Mouse (Mus musculus) kidney, adult 9 months (tissue): ENCODE measurements around the gene Cand1.

Experiments used
- DNase-seq: peaks from one replicate; pipeline ENCODE4 v3.0.0; 2022

Cand1 gene

GRCm38 (mm10) chr10:119239969-119240721 lies at the start of gene Cand1:
Gene Cand1, minus strand, starts transcription at chr10:119240055.
- DNase-seq = peak; percentile 99

- no peak for DNase-seq
Observed at GRCm38 (mm10) chr10:119278871-119279270, 39.0 kb upstream of the Cand1 start.

- DNase-seq = no peak
Observed at GRCm38 (mm10) chr10:119274333-119274732, 34.5 kb upstream of the Cand1 start.

DNA sequence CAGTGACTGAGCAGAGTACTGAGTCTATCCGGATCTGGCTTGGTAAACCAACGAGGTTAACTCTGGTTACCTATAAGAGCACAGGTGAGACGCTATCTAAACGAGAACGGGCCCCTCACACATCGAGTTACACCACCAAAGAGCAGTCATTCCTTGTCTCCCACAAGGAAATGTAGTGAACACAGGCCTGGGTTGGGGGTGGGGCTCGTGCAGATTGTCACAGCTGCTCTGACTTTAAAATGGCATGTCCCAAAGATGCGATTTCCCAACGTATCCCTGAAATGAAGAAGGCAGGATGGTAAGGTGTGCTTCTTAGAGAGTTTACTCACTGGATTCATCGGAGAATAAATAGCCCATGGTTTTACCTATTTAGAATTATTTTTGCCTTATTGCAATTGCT lies 32.7 kb upstream of the Cand1 start:
- no peak for DNase-seq

DNA sequence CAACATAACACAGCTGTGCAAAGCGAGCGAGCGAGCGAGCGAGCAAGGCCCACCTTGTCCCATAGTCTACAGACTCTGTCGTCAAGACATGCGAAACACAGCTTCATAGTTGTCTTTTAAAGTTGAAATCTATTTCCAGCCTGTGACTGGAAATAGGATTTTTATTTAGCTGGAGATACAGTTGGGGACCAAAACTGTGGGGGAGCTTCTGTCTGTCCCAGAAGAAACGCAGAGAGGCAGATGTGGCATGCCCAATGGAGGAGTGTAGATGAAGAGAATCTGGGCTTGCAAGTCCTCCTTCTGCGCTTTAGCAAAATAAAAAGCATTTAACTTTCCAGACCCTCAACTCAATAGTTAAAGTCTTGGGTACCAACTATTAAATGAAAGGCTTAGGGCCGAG lies 32.1 kb upstream of the Cand1 start:
- no peak for DNase-seq

DNA sequence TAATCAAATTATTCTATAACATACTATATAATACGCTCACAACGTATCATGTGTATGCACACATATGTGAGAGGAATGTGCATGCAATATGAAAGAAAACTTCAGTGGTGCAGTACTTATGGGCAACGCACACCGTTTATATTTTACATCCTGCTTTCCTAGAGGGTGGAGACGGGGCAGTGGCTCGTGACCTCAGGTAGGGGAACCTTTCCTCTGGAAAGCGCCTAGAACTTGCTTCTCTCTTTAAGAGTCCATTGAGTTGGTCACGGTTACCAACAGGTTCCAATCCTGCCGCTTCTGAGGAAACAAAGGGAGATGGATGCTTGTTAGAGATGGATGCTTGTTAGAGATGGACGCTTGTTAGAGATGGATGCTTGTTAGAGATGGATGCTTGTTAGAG lies 31.2 kb upstream of the Cand1 start:
- DNase-seq = no peak

DNA sequence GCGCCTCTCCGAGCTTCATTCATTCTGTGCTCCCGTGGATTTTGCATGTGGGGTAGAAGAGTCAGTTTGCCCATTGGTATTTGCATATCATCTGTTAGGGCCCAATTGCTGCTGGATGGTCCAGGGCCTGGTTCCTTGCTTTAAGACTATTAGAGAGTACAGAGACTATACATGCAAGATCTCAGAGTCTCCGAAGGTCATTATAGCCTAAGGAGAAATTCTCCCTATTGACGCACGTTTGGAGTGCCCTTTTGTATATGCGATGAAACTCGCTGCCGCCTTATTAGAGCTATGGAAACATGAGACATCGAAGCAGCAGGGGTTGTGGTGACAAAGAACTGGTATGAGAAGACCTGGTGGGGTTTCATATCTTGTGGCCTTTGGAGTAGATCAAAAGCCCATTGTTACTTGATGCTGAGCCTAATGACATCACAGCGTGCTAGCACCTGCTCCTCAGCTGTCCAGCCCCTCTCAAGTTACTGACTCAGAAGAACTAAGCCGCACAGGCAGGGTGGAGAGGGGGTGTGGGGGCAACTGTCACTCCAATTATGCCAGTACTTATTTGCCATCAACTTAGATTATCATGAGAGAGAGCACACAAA lies 30.6 kb upstream of the Cand1 start:
- no peak for DNase-seq

- no peak for DNase-seq
Observed at GRCm38 (mm10) chr10:119264761-119265160, 24.9 kb upstream of the Cand1 start.

GRCm38 (mm10) chr10:119262821-119263220 lies 23.0 kb upstream of the Cand1 start:
- DNase-seq = no peak

DNA sequence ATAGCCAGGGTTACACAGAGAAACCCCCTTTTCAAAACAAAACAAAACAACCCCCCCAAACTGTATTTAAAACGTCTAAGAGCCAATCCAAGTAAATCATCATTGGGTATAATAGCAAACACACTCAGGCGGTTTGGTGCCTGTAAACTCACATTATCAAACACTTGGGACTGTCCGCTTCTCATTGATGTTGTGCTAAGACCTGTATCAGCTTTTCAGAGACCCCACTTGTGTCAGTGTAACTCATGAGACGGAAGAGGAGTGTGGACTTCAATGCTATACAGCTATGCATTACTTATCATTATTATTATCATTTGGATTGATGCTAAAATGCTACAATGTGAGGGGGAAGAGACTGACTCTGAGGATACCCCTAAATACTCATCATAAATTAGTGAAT lies 18.0 kb upstream of the Cand1 start:
- DNase-seq = no peak

DNA sequence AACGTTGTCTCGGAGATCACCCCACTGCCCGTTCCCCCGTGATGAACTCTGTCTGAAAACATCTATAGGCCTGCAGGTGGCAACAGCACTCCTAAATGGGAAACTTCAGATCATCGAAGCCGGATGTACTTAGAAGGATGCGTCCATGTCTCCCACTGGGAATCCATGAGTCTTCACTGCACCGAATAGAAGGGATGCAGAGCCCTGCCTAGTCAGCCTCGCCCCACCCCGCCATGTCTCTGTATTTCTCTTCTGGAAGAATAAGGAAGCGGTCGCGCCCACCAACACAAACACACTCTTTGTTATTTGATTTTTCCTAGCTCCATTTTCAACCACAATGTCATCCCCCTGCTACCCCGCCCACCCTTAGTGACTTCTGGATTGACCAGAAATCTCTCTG lies 4.3 kb upstream of the Cand1 start:
- DNase-seq = no peak

DNA sequence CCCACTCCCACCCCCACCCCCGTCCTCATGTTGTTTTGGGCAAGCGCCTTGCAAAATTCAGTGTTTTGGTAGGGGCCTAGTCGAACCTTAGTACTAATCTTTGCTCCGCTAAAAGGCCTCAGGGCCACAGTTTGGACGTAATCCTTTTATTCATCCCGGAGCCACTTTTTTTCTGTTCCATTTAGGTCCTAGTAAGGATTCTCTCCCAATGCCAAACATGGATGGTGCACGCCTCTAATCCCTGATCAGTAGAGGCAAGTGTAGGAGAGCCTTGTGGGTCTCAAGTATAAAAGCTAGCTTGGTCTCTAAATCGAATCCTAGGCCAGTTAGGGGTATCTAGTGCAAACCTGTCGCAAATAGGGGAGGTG lies 851 bp upstream of the Cand1 start:
- DNase-seq = no peak

- DNase-seq = no peak
Observed at GRCm38 (mm10) chr10:119239633-119239968, 254 bp downstream of the Cand1 start.

GRCm38 (mm10) chr10:119238985-119239631 lies 747 bp downstream of the Cand1 start:
- DNase-seq = peak; percentile 47

DNA sequence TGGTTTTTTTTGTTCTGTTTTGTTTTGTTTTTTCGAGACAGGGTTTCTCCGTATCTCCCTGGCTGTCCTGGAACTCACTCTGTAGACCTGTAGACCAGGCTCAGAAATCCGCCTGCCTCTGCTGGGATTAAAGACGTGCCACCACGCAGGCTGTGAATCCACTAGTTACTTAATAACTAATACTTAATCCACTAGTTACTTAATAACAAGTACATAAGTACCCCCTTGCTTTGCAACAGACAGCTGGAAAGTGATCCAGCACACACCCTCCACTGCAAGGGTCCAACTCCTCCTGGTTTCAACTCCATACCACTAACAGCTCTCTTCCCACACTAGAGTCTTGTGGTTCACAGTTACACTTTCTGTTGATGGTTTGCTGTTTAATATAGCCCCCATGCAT lies 8.3 kb downstream of the Cand1 start:
- peak; percentile 40 for DNase-seq

DNA sequence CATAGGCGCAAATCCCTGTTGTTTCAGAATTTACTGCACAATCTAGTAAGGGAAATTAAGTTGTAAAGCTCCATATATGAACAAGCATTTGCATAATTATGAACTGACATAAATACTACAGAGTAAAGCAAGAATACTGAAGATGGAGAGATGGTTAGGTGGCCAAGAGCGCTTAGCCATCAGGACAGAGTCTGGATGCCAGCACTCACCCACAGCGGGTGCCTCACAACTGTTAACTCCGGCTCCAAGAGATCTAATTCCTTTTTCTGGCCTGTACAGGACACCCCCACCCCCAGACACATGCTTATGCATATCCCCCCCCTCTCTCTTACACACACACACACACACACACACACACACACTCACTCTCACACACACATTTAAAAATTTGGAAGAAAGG lies 9.2 kb downstream of the Cand1 start:
- DNase-seq = no peak

DNA sequence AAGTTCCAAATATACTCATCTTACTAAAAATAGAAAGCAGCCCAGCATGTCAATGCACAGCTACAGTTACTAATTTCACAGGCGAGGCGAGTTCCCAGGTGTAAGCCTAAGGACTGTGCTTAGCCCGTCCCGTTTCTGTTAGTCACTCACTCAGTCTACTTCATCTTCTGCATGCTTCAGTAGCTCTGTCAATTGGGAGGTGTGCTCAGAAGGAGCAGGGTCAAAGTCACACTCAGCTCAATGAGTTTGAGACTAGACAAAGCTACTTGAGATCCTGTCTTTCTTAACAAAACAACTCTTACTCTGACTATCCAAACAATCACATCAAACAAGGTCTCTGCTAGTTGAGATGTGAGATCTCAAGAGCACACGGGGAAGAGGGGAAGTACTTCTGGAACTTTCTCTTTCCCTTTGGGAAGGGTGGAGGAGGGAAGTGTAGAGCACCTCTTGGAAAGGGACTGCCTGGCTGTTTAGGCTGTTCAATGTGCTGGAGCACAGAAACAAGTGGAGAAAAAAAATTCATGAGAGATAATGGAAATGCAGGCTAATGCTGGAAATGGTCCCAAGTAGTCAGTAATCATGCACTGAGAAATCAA lies 9.7 kb downstream of the Cand1 start:
- DNase-seq = peak; percentile 64

DNA sequence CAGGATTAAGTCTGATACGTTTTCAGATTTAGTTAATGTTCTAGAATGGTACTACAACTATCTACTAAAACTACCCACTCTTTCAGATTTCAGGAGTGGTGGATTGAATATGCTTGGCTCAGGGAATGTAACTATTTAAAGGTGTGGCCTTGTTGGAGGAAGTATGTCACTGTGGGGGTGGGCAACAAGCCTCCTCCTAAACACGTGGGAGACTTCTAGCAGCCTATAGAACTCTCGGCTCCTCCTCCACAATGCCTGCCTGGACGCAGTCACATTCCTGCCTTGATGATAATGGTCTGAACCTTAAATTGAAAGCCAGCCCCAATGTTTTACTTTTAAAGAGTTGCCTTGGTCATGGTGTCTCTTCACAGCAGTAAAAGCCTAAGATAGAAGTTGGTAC lies 16.2 kb downstream of the Cand1 start:
- no peak for DNase-seq

- DNase-seq = peak; percentile 64
Observed at GRCm38 (mm10) chr10:119221631-119222030, 18.2 kb downstream of the Cand1 start.

DNA sequence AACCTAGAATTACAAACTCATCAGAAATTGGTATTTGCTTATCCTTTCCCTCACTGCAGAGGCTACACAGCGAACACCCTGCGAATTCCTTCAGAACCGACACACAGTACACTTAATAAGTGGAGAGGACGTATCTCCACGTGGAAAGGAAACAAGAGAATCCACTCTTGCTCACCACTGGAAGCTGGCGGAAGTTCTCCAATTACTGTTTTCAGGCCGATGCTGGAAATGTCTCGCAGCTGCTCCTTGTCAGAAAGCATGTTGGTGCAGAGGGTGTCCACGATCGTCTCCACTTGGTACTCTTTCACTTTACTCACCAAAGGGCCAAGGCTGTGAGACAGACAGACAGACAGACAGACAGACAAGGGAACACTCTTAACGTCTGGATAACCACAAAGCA lies 20.4 kb downstream of the Cand1 start:
- no peak for DNase-seq

DNA sequence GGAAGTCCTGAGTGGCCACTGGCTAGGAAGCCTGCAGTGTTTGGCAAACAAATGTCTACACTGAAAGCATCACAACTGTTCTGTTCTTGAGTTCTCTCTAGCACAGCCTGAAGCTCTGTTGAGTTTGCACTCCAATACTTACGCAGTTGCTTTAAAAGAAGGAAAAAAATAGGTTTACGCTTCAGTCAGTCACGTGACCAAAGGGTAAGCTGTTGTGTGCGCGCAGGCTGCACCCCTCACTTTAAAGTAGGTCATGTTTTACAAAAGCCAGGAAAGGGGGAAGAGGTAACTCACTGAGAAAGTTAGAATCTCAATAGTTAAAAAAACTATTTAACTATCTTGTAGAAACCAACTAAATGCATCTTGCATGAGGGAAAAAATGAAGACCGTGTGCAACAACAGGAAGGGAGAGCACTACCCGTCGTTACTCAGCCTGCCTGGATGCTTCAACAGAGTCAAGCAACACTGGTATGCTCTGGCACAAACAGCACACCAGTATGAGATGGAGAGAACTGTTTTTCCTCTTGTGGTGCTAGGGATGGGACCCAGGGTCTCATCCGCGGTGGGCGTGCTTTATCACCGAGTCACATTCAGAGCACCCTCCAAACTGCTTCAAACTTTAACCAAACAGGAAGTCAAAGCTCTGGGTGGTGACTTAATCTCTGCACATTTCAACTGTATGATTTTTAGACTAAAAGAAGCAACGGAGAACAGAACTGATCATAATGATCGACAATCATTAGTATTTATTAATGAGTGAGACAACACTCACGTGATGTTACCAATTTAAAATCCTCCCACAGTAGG lies 21.4 kb downstream of the Cand1 start:
- no peak for DNase-seq

DNA sequence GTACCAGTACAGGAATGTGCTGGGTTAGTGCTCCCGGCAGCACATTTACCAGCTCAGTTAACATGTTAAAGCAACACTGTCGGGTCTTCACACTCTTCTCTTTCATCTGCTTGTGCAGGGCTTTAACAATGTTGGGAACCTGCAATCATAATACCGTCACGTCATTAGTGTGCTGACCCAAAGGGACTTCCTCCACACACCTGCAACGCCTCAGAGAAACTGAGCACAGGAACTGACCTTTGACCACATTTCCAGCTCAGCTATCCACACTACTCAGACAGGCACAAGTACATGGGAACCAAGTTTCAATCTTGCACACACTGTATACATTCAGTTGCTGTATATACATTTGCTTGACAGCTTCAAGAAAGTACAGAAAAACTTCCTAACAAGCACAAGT lies 27.4 kb downstream of the Cand1 start:
- peak; percentile 17 for DNase-seq

DNA sequence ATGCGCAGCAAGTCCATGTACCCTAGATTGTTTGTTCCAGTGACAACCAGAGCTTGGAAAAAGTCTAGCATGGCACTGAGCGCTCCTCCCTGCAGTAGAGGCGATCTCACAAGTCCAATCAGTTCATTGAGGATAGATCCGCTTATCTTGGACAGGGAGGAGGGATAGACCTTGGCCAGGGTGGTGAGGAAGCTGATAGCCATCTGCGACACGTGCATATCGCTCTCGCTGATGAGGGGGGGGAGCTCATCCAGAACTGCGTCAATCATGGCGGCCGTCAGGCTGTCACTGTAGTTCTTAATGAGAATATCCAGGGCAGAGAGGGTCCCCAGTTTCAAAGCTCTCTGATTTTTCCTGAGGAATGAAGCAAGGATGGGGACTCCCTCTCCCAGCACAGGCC lies 28.6 kb downstream of the Cand1 start:
- no peak for DNase-seq
